Mouse (Mus musculus): ENCODE data around the gene Rnf123.

DNA sequence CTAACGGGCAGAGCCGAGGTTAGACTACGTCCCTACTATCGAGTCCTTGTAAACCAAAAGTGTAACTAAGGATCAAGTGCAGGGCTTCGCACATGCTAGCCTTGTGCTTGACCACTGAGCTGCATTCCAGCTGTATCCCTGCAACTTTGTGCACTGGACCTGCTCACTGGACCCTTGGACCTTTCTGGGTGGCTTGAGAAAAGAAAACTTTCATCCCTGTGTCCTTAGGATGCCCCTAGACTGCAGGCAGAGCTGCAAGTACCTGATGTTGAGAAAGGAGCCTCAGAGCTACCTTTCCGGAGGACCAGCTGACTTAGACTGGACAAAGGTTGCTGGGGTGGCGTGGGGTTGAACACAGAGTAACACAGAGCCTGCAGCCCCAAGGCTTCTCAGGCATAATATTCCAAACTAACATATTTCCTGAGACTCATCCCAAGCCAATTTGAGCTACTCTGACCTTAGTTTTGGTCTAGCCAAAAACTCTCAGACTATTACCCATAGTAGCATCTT is 7.5 kb upstream of the Rnf123 start:
- no peak for TF ChIP-seq CTCF (IDR thresholded peaks at IDR 0.05; ENCODE audit: control insufficient read depth, insufficient read depth, insufficient replicate concordance, low read depth, low read length)
- no peak for TF ChIP-seq POLR2A (IDR thresholded peaks at IDR 0.05; ENCODE audit: control insufficient read depth, low read depth, low read length)
